Mouse (Mus musculus) bone marrow macrophage, adult 2 months (primary cell): ENCODE measurements at regions not wholly inside any gene's neighbourhood (a gene's known extent, or its start where the extent isn't known, plus 50 kb on each side); places are given as distances from the start of the nearest gene placed in this dataset.

ENCODE experiments used
- CTCF ChIP-seq: IDR thresholded peaks from 2 replicates; pipeline ENCODE4 v1.5.1; 2012; ENCODE audit warnings: low read depth, mild to moderate bottlenecking, low read length, moderate library complexity
- POLR2A ChIP-seq: IDR thresholded peaks from 2 replicates; pipeline ENCODE4 v1.6.1; 2012; ENCODE audit warnings: mild to moderate bottlenecking, low read depth, low read length, borderline replicate concordance

DNA sequence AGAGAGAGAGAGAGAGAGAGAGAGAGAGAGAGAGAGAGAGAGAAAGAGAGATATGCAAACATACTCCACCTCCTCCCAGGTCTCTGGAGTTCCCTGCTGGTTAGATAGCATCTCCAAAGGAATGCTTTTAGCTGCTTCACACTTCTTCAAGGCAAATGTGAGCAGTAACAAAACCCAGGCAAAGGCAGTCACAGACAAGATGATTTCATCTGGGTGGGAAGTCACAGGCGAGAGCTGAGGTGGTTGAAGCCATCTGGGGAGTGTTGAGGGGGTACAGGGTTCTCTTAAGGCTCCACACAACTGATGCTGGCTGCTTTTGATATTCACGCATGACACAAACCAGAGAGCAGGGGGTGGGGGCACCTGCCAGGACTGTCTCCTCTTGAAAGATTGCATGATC lies 322.7 kb upstream of the Mki67 start:
- no peak for TF ChIP-seq POLR2A
- no peak for TF ChIP-seq CTCF
